Mouse (Mus musculus): ENCODE data around the gene Spaca6. TPM values are rescaled to one million over a fixed set of nuclear protein-coding genes. Genes with fewer than 3 reads are reported as not detected.
"Not testable (repeated sequence)": the region's sequence is repeated elsewhere in the genome, so short reads cannot be mapped to it uniquely, and the experiment has no call there.

Gene Spaca6
- total RNA-seq, 2 experiments from 2014 or later: 120 to 124 TPM

DNA sequence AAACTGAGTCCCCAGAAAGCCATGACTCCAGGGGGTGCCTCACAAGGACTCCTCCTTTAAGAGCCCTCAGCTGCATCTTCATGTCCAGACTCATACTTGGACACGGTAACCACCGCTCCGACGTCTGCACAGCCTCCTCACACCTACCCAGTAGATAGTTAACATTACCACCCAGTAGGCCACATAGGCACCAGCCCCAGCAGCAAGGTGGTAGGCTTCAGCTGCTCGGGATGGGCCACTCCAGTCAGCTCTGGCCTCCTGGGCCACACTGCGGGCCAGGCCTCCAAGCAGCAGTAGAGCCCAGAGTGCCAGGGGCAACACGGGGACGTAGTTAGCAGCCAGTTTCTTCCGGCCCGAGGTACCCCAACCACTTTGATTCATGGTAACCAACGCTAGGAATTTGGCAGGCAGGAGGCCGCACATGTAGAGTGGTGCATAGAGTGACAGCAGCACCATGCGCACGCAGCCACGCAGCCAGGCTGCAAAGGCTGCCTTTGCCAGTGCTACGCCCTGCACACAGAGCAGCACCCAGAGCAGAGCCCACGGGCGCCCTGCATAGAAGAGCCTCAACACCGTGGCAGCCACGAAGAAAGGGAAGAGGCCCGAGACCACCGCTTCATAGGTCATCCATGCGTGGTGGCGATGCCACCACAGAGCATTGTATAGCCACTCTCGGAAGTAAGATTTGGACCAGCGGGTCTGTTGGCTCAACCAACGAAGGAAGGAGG, 16.7 kb downstream of the Spaca6 start:
- DNase-seq (ENCODE audit: low spot score in 2 of 2): no peak

DNA sequence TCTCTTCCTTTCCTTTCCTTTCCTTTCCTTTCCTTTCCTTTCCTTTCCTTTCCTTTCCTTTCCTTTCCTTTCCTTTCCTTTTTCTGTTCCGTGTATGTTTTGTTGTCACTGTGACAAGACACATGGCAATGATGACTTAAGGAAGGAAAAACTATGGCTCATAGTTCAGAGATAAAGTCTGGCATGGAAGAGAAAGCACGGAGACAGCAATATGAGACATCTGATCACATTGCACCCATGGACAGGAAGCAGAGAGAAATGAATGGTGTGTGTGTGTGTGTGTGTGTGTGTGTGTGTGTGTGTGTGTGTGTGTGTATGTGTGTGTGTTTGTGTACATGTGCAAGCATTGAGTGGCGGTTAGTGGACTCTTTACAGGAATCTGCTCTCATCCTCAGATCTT, 17.6 kb downstream of the Spaca6 start:
- DNase-seq (ENCODE audit: low spot score in 2 of 2): not testable (repeated sequence)

DNA sequence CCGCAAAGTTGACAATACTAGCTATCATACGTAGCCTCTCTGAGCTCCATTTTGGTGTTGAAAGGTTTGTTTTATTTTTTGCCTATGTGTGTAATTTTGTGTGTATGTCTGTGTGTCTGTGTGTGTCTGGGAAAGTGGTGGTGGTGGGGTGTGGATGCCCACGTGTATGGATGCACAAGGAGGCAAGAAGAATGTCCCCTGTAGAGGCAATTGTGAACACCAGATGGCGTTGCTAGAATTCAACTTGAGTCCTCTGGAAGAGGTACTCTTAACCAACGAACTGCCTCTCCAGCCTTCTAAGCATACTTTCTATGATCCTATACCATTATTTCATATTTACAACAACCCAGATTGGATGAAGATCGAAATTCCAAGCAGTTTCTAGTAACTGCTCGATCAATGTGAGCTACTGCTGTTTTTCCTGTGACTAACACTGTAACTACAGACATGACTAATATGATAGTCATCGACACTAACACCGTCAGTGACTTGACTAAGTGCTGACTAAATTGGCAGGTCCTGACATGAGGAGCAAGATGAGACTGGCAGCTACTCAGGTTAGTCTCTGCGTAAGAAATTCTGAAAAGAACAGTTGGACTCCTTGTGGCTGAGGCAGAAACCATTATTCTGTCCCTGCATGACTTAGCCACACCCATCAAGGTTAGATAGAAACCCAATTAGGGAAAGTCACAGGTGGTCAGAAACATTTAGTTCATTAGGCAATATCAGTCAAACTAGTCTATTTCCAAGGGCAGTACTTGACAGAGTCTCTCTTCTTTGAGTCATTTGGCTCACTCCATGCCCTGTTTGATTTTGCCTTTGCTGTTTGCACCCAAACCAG, 18.4 kb downstream of the Spaca6 start:
- DNase-seq (ENCODE audit: low spot score in 2 of 2): no peak

DNA sequence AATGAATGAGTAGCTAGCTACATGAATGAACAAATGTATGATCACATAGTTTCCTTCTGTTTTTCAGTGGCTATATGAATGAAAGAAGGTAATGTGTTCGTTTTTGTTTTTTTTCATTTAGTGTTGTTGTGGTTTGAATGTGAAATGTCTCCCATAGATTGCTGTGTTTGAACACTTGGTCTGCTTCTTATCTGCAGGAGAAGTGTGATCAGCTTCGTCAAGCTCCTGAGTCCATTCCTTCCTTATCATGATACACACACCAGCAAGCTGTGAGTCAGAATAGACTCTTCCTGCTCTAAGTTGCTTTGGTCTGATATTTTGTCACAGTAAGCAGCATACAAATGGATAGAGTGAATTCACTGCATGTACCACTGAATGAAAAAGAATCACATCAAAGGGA, 22.0 kb downstream of the Spaca6 start:
- no peak for DNase-seq (ENCODE audit: low spot score in 2 of 2)

DNA sequence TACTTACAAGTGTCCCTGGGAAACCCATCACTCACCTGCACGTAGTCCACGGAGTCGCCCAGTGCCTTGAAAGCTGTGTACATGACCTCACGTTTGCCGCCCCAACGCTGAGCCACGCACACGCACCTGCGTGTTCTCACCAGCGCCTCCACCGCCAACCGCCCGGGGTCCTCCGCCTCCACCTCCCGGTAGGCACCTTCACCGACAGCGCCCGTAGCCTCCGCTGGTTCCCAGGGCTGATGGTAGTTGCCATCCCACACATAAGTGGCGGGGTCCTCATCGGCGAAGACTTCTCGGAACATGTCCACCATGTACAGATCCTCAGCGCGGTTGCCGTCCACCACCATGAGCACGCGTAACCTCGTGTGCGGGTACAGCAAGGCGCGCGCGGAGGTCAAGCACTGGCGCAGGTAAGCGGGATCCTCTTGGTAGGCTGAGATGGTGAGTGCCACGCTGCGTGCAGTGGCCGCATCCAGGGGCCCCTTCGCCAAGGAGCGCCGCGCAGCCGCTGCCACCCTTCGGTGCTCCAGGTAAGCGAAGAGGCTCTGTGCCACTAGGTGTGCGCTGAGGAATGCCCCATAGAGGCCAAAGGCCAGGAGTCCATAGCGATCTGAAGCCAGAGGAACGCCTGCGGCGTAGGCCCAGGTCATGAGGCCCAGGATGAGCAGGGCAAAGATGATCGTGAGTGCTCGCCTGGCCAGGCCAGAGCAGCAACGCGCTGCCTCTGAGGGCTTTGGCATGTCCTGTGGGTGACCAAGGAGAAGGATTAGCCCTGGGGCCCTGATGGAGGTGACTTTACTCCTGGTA, 23.2 kb downstream of the Spaca6 start:
- DNase-seq (ENCODE audit: low spot score in 2 of 2): no peak

DNA sequence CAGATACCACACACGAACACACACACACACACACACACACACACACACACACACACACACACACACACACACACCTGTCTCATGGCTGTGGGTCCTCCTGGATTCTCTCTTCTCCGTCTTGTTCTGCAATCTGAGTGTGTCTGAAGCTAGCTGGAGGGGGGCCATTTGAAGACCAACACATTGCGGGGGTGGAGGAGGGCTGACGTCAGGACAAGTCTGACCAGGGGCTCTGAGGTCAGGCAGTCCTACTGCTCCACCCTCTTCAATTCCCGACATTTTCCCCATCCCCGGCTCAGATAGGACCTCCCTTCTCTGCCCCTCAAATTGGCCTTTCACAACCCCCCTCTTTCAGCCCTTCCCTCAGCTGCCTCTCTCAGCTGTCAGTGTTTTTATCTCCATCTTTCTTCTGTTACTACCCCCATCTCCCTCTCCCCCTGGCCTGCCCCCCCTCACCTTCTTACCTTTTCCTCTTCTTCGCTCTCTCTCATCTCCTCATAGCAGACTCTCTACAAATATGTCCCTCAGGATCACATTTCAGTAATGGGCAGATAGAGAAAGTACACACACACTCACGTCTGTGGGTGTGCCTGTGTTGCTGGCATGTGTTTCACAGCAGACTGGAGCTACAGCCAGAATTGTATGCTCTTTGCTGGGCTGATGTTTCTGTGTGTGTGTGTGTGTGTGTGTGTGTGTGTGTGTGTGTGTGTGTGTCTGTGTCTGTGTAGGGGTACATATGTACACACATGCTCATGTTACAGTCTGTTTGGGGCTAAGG, 28.3 kb downstream of the Spaca6 start, which contains the start of gene Has1:
Gene Has1 (minus strand): TSS at position 142 of the 775 bp plus-strand sequence.
- no peak for DNase-seq (ENCODE audit: low spot score in 2 of 2)

DNA sequence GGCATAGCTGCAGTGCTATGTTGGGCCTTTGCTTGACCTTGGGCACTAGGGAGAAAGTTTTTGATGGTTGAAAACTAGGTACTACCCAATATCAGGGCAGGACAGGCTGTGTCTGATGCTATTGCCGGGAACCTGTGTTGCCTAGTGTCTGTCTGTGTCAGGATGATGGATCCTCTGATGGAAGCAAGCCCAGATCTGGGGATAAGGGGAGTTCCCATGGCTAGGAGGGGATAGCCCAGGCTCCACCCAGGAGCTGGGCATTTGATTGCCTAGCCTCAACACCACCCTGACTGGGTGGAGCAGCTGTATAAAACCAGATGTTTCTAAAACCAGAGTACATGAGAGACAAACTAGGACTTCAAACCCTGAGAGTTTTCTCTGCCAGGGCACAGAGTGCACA, 29.7 kb downstream of the Spaca6 start:
- DNase-seq (ENCODE audit: low spot score in 2 of 2): no peak

DNA sequence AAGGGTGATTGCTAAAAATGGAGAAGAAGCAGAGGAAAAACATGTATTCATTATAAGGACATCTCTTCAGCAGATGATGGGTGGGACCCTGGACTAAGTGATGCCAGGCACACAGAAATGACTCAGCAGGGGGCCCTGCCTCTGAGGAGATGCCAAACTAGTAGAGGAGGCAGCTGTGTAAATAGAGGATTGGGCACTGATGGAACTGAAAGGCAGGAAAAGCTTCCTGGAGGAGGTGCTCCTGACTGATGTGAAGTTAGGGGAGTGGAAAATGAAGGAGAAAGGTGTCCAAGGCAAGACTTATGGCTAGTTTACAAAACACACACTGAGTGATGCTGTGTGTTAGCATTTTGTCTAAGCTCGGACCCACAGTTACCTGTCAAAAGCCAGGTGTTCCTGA, 30.5 kb downstream of the Spaca6 start:
- no peak for DNase-seq (ENCODE audit: low spot score in 2 of 2)

DNA sequence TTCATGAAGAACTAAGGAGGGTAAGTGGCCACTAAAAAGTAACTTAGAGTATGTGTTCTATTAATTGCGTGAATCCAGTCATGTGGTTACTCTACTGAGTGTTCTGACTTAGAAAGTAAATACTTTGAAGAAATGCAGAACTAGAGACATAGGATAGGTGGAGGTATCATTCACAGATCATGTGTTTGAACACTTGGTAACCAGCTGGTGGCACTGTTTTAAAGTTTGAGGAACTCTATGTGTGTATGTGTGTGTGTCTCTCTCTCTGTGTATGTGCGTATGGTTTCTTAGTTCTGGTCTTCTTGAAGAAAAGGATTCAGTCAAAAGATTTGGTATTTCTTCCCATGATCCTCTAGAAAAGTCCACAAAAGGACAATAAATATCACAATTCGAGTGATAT, 33.2 kb downstream of the Spaca6 start:
- no peak for DNase-seq (ENCODE audit: low spot score in 2 of 2)

DNA sequence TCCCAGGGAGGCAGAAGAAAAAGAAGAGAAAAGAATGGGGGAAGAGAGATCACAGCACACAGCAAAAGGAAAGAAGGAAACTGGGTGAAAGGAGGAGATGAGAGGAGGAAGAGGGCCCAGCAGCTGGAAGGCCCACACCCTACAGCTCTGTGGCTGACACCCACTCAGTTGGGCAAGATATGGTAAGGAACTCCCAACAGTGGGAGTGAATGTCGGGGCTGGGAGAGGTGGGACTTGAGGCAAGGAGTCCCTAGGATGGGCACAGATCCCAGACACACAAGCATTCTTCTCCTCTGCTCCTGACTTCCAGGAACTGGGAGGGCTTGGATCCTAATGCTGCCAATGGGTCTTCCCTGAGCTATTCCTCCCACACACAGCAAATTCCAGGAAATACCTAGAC, 35.4 kb downstream of the Spaca6 start:
- DNase-seq (ENCODE audit: low spot score in 2 of 2): no peak

DNA sequence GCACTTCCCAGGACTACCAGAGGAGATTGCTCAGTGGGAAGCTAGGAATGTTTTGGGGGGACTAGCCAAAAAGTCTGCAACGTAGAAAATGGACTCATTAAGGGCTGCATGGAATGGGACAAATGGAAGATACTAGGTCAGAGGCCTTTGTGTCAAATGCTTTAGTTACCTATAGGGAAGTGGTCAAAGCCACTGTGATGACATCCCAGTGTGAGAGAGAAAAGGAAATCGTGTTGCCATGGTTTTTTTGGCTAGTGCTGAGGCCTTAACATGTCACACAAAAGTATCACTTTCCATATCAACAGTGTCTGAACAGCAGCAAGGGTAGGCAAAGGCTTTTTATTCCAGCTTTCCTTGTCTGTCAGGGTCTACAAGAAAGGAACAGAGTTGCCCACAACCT, 38.2 kb downstream of the Spaca6 start:
- no peak for DNase-seq (ENCODE audit: low spot score in 2 of 2)

DNA sequence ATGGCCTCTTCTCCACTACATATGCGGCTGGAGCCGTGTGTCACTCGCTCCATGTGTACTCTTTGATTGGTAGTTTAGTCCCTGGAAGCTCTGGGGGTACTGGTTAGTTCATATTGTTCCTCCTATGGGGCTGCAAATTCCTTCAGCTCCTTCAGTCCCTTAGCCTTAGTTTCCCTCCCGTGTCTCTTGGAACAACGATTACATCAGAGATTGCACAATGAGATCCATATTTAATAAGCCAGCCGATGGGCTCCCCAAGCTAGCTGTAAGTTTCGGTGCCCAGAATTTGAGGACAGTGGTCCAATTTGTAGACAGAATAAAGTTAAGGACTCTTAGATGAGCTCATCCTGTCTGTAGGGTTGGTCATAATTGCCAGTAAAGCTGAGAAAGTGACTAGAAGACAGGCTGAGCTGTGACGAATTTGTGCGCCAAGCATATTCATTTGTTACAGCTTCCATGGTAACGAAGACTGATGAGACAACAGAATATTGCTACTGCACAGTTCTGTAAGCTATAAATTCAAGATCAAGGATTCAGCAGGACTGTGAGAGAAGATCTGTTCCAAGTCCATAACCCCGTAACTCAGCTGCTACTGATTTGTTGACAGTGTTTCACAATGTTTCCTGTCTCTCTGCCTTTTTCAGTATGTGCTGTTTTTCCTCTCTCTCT, 40.0 kb downstream of the Spaca6 start:
- DNase-seq (ENCODE audit: low spot score in 2 of 2): no peak

DNA sequence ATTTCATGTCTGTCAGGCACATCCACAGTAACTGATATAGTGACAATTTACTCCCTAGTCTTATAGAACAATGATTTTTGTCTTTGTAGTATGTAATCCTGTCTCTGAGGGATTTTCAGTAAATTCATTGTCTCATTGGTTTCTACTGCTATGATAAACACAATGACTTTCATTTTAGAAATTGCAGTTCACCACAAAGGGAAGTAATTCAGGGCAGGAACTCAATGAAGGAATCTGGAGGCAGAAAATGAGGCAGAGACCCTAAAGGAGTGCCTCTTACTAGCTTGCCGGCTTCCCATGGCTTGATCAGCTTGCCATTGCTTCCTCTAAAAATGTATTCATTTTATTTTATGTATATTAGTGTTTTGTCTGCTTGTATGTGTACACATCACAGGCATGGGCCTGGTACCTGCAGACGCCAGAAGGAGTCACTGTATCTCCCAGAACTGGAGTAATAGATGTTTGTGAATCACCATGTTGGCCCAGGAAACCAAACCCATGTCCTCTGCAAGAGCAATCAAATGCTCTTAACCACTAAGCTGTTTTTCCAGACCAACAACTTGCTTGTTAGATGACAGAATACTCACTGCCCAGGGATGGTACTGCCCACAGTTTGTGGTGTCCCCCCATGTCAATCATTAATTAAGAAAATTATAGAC, 44.1 kb downstream of the Spaca6 start:
- no peak for DNase-seq (ENCODE audit: low spot score in 2 of 2)

DNA sequence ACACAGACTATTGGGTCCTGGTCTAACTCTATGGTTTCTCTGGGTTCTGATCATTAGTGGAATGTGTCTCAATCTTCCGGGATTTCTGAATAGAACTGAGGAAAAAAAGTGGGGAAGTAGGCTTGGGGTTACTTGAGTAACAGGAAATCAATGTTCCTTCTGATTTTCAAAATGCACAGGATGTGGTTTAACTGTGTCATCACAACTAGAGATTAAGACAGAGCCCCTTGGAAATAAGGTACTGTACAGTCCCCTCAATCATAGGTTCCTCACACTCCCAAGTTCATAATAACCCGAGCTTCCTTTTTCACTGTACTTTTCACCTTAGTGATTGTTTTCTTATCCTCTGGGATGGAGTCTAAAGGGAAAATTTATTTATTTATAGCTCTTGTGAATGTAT, 44.7 kb downstream of the Spaca6 start:
- DNase-seq (ENCODE audit: low spot score in 2 of 2): no peak

DNA sequence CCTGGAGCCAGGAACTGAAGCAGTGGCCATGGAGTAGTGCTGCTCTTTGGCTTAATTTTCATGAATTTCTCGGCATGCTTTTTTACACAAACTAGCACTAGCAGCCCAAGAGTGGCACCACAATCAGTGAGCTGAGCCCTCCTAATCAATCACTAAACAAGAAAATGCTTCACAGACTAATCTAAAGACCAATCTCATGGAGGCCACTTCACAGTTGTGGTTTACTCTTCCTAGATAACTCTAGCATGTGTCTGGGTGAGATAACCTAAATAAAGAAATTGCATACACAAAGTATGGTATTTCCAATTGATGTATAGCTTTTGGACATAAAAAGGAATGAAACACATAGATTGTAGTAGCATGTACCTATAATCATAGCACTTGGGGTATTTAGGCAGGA, 52.4 kb downstream of the Spaca6 start:
- no peak for DNase-seq (ENCODE audit: low spot score in 2 of 2)

DNA sequence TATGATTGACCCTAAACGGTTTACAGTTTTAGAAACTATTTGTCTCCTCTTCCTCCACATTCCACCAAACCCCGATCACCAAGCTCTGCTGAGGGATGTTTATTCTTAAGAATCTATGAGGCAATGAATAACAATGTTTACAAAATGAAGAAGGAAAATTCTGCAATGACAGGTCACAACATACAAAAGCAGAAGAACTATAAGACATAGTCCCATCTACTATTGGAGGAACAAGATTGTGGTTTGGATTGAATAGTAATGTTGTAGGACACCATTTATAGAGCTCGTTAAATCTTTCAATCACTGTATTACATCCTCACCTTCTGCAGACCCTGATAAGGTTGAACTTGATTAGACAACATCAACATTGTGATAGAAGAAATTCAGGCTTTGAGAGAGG, 55.7 kb downstream of the Spaca6 start:
- no peak for DNase-seq (ENCODE audit: low spot score in 2 of 2)

DNA sequence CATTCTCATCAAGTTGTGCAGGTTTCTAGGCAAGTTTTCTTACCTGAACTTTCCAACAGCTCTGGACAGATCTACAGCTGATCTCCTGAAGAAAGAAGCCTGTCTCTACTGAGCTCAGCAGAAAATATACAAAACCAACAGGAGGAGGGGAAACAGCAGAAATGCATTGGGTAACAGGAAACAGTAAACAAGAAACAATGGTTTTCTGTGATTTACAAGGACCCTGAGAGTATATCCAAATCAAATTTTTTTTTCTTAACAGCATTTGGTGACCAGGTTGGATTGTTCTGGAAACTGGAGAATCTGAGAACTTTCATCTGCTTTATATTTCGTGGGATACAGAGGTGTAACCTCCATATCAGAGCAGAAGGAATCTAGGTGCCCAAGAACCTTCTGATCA, 56.9 kb downstream of the Spaca6 start, which contains the start of gene Fpr1:
Gene Fpr1 (minus strand): TSS at position 101 of the 400 bp plus-strand sequence.
- DNase-seq (ENCODE audit: low spot score in 2 of 2): no peak

DNA sequence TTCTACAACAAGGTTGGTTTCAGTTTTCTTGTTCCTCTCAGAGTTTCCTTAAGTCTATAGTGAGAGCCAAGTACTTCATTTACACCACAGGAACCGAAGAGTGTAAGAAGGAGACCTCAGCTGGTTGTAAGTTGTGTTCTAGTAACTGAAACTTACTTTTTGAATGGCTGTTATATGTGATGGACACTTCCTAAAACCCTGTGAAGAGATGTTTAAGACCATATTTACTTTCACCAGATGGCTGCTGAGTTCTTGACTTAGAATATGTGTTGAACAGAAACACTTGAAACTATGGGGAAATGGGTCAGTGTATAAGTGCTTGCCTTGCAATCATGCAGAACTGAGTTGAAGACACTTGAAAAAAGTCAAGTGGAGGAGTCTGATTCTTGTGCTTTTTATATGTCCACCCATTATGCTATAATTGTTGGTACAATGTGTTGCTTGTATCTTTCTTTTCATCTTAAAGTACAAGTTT, 60.9 kb downstream of the Spaca6 start, which contains the start of the genes Fpr2 and Fpr3:
Gene Fpr2 (plus strand): TSS at position 51 of the 475 bp plus-strand sequence.
Gene Fpr3 (plus strand): TSS at position 79 of the 475 bp plus-strand sequence.
- no peak for DNase-seq (ENCODE audit: low spot score in 2 of 2)

DNA sequence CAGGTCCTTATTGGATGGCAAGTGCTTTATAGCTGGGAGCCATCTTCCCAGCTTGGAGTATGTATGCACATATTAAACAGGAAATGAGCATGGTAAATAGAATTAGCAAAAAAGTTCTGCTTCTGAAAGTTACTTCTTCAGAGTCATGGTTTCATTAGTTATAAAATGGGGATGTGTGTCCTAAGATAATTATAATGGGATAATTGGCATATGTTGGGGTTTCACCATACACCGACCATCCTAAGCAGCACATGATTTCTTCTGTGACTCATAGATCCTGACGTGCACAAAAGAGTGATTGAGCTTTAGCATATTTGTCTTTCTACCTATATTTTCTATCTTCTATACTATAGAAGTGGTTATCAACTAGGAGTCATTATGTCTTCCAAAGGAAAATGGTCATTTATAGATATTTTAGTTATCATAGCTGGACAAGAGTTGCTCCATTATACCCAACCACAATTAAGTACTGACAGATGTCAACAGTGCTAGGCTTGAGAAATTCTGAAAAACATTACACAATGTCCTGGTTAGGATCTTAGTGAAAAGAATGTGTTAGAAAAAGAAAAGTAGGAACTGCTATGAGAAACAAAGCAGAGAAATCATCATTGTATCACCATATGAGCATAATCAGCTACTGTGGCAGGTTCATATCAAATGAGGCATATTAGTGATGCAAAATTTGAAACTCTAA, 62.9 kb downstream of the Spaca6 start:
- no peak for DNase-seq (ENCODE audit: low spot score in 2 of 2)

All from adrenal gland, postnatal 4 days (tissue).